Mouse (Mus musculus) erythroid progenitor cell, adult 5-6 weeks (primary cell): Measurements from ENCODE around the gene Zfp800. TPM values are rescaled to one million over a fixed set of nuclear protein-coding genes. Genes with fewer than 3 reads are reported as not detected.

Experiments used
- ATAC-seq: replicated peaks from 2 replicates; pipeline ENCODE4 v1.8.0; 2016; ENCODE audit warnings: moderate number of reproducible peaks, mild to moderate bottlenecking, moderate TSS enrichment, inconsistent platforms; ENCODE audit not compliant: poor library complexity, low FRiP score, severe bottlenecking
- total RNA-seq, 2 experiments: library from RNA; stranded (forward) in 1 of 2; stranded (reverse) in 1 of 2; fragments of 150-400 nt in 1 of 2; fragments of 186-747, 209-891 nt in 1 of 2; gene quantifications; 2 replicates each; pipeline versions ENCODE4 v1.2.3 to v1.2.4; 2015 to 2017; ENCODE audit warnings: low replicate concordance in 2 of 2

Zfp800 gene
- total RNA-seq (2015; ENCODE audit: low replicate concordance) (92.2 and 116 TPM in 2 replicates), total RNA-seq (2017; ENCODE audit: low replicate concordance) (92.7 and 100 TPM in 2 replicates)

GRCm38 (mm10) chr6:28397681-28398203 is at the start of gene Zfp800:
TSS of gene Zfp800 (minus strand) at chr6:28398005.
- ATAC-seq: no peak

GRCm38 (mm10) chr6:28431538-28431855 is 33.7 kb upstream of the Zfp800 start:
- ATAC-seq: no peak

GRCm38 (mm10) chr6:28430795-28431537 is 33.2 kb upstream of the Zfp800 start:
- ATAC-seq: no peak

GRCm38 (mm10) chr6:28429870-28430269 is 32.1 kb upstream of the Zfp800 start:
- ATAC-seq: no peak

- no peak for ATAC-seq
These were observed 30.5 kb upstream of the Zfp800 start, which contains the start of gene Gcc1 for GRCm38 (mm10) chr6:28428290-28428689. TSS of gene Gcc1 (minus strand) at chr6:28428390.

GRCm38 (mm10) chr6:28427096-28427839 is 29.5 kb upstream of the Zfp800 start, which contains the start of gene Fscn3:
TSS of gene Fscn3 (plus strand) at chr6:28427789.
- ATAC-seq: no peak

GRCm38 (mm10) chr6:28425019-28425418 is 27.2 kb upstream of the Zfp800 start:
- ATAC-seq: no peak

- ATAC-seq: peak; percentile 62
These were observed 26.2 kb upstream of the Zfp800 start for GRCm38 (mm10) chr6:28423767-28424695.

GRCm38 (mm10) chr6:28423313-28423712 is 25.5 kb upstream of the Zfp800 start, which contains the start of gene Arf5:
TSS of gene Arf5 (plus strand) at chr6:28423560.
- ATAC-seq: peak; percentile 35

- ATAC-seq: no peak
These were observed 25.0 kb upstream of the Zfp800 start for GRCm38 (mm10) chr6:28422651-28423290.

GRCm38 (mm10) chr6:28421469-28422000 is 23.7 kb upstream of the Zfp800 start:
- peak; percentile 80 for ATAC-seq

GRCm38 (mm10) chr6:28420865-28421264 is 23.1 kb upstream of the Zfp800 start:
- ATAC-seq: no peak

GRCm38 (mm10) chr6:28420361-28420760 is 22.6 kb upstream of the Zfp800 start:
- no peak for ATAC-seq

- no peak for ATAC-seq
These were observed 21.9 kb upstream of the Zfp800 start for GRCm38 (mm10) chr6:28419673-28420072.

GRCm38 (mm10) chr6:28418449-28418848 is 20.6 kb upstream of the Zfp800 start:
- ATAC-seq: no peak

GRCm38 (mm10) chr6:28416981-28417380 is 19.2 kb upstream of the Zfp800 start:
- ATAC-seq: no peak

- ATAC-seq: no peak
These were observed 13.4 kb upstream of the Zfp800 start for GRCm38 (mm10) chr6:28411236-28411635.

GRCm38 (mm10) chr6:28410053-28410452 is 12.2 kb upstream of the Zfp800 start:
- no peak for ATAC-seq

GRCm38 (mm10) chr6:28399791-28400190 is 2.0 kb upstream of the Zfp800 start:
- peak; percentile 76 for ATAC-seq
